Mouse (Mus musculus): ENCODE measurements around the gene Coro1c. TPM values are rescaled to one million over a fixed set of nuclear protein-coding genes. Genes with fewer than 3 reads are reported as not detected.

Gene Coro1c
- polyA plus RNA-seq, 1 experiment: 202 TPM

DNA sequence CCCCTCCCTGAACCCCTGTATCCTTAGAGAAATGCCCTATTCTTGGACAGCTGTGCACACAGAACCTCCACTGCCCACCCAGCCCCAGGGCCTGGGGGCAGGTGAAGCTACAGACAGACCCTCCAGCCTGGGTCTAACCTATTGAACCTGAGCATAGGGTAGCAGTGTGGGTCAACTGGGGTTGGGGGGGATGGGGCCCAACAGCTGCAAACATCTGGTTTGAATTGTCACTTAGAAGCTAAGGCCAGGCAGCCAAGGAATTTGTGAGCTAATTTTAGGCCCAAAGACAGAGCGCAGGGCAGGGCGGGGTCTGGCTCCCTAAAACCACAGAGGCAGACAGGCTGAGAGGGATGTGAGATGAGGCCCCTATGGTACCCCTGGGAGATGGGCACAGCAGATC, 100.4 kb downstream of the Coro1c start:
- TF ChIP-seq POLR2A (IDR thresholded peaks at IDR 0.05; ENCODE audit: borderline replicate concordance, extremely low read depth, insufficient read depth, insufficient read length, poor library complexity, severe bottlenecking): no peak
- no peak for TF ChIP-seq CTCF (IDR thresholded peaks at IDR 0.05; ENCODE audit: borderline replicate concordance, extremely low read depth, insufficient read depth, insufficient read length)
- no peak for DNase-seq (ENCODE audit: low read depth)

DNA sequence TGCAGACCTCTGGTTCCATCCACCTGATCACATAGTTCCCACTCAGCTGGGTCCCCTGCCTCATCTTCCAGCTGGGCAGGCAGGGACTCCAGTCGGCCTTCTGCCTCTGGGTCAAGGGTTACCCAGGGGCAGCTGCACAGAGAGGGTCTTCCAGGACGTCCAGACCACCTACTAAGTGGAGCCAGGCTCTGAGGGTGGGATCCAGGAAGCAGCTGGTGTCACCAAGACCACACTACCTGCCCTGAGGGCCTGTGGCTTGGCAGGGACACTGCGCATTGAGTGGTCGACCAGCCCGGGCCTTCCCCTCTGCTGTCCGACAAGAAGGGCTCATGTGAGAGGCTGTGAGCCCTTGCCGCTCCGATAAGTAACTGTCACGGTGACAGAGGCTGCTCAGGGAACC, 100.8 kb downstream of the Coro1c start:
- TF ChIP-seq POLR2A (IDR thresholded peaks at IDR 0.05; ENCODE audit: borderline replicate concordance, extremely low read depth, insufficient read depth, insufficient read length, poor library complexity, severe bottlenecking) (no peak), CTCF (IDR thresholded peaks at IDR 0.05; ENCODE audit: borderline replicate concordance, extremely low read depth, insufficient read depth, insufficient read length) (no peak)
- no peak for DNase-seq (ENCODE audit: low read depth)

- TF ChIP-seq POLR2A (IDR thresholded peaks at IDR 0.05; ENCODE audit: borderline replicate concordance, extremely low read depth, insufficient read depth, insufficient read length, poor library complexity, severe bottlenecking): no peak
- no peak for TF ChIP-seq CTCF (IDR thresholded peaks at IDR 0.05; ENCODE audit: borderline replicate concordance, extremely low read depth, insufficient read depth, insufficient read length)
- no peak for DNase-seq (ENCODE audit: low read depth)
Observed at GRCm38 (mm10) chr5:113806414-113806813, 102.1 kb downstream of the Coro1c start.

GRCm38 (mm10) chr5:113805301-113805700, 103.3 kb downstream of the Coro1c start:
- TF ChIP-seq CTCF (IDR thresholded peaks at IDR 0.05; ENCODE audit: borderline replicate concordance, extremely low read depth, insufficient read depth, insufficient read length) (no peak), POLR2A (IDR thresholded peaks at IDR 0.05; ENCODE audit: borderline replicate concordance, extremely low read depth, insufficient read depth, insufficient read length, poor library complexity, severe bottlenecking) (no peak)
- DNase-seq (ENCODE audit: low read depth): no peak

DNA sequence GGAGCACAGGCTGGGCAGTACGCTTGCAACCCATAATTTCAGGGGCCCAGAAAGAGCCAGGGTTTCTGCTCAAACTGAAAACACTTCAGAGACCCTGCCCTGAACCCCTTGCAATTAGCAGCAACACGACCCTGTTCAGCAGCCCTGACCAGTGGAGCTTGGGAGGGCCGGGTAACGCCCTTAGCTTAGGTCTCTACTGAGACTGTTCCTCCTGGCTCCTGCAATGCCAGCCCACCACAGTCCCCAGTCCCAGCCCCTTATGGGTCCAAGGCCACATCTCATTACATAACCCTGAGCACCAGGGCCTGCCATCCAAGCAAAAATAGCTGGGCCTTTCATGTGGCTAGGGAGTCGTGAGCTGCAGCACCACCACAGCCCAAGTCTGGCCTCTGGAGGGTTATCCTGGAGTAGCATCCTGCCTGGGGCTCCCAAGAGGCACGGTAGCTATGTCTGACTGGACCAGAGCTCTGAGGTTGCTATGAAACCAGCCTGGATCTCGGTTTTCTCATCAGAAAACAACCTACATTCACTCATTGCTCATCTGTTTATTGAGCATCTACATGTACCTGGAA, 104.1 kb downstream of the Coro1c start:
- no peak for DNase-seq (ENCODE audit: low read depth)
- TF ChIP-seq CTCF (IDR thresholded peaks at IDR 0.05; ENCODE audit: borderline replicate concordance, extremely low read depth, insufficient read depth, insufficient read length) (no peak), POLR2A (IDR thresholded peaks at IDR 0.05; ENCODE audit: borderline replicate concordance, extremely low read depth, insufficient read depth, insufficient read length, poor library complexity, severe bottlenecking) (no peak)

DNA sequence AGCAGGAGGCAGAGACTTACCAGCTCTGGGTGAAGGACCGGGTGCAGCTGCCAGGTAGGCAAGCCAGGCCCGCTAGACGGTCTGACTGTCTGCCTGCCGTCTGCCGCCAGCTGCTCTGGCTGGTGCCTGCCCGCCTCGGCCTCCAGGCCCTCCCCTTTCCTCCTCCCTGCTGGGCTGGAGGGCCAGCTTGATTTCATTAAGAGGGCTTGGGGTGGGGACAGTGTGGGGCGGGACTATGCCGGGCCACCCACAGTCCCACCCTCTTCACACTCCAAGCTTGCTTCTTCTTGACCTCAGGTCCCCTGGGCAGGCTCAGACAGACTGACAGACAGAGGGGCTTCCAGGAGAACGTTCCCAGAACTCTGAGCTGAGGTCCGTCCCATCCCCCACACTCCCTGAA, 108.3 kb downstream of the Coro1c start, which contains the start of gene Tmem119:
TSS of gene Tmem119 (minus strand) at position 237 of the 400 bp plus-strand sequence.
- no peak for TF ChIP-seq POLR2A (IDR thresholded peaks at IDR 0.05; ENCODE audit: borderline replicate concordance, extremely low read depth, insufficient read depth, insufficient read length, poor library complexity, severe bottlenecking)
- TF ChIP-seq CTCF (IDR thresholded peaks at IDR 0.05; ENCODE audit: borderline replicate concordance, extremely low read depth, insufficient read depth, insufficient read length): no peak
- DNase-seq (ENCODE audit: low read depth): peak; percentile 78

DNA sequence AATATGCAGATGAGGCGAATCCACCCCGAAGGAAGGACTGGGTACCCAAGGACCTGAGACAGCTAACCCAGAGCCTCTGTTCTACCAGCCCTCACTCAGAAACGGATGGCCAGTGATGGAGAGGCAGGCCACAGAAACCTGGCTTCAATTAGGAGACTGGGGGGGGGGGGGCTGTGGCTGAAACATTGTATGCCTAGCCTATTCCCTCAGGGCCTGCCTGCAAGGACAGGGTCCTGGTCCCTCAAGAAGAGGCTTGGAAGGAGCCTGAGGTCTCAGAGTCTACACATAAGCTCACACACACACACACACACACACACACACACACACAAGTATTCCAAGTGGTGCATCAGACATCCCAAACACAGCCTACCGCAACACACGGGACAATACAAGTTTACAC, 108.9 kb downstream of the Coro1c start:
- TF ChIP-seq POLR2A (IDR thresholded peaks at IDR 0.05; ENCODE audit: borderline replicate concordance, extremely low read depth, insufficient read depth, insufficient read length, poor library complexity, severe bottlenecking) (no peak), CTCF (IDR thresholded peaks at IDR 0.05; ENCODE audit: borderline replicate concordance, extremely low read depth, insufficient read depth, insufficient read length) (no peak)
- DNase-seq (ENCODE audit: low read depth): no peak

DNA sequence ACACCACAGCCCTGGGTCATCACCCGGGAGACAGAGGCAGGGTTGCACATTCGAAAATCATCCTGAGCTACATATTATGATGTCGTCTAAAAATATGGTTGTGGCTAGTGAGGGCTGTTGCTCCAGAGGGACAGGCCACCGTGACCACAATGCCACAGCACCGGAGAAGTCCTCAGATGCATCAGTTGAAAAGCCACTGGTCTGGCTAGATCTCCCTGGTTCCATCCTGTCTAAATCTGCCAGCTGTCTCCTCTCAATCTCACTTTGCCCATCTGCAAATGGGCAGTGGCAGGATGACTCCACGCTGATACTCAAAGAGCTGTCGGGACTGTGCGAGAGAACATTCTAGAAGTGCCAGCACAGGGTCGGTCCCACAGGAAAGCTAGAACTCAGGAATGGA, 110.0 kb downstream of the Coro1c start:
- no peak for TF ChIP-seq CTCF (IDR thresholded peaks at IDR 0.05; ENCODE audit: borderline replicate concordance, extremely low read depth, insufficient read depth, insufficient read length)
- TF ChIP-seq POLR2A (IDR thresholded peaks at IDR 0.05; ENCODE audit: borderline replicate concordance, extremely low read depth, insufficient read depth, insufficient read length, poor library complexity, severe bottlenecking): no peak
- DNase-seq (ENCODE audit: low read depth): no peak

DNA sequence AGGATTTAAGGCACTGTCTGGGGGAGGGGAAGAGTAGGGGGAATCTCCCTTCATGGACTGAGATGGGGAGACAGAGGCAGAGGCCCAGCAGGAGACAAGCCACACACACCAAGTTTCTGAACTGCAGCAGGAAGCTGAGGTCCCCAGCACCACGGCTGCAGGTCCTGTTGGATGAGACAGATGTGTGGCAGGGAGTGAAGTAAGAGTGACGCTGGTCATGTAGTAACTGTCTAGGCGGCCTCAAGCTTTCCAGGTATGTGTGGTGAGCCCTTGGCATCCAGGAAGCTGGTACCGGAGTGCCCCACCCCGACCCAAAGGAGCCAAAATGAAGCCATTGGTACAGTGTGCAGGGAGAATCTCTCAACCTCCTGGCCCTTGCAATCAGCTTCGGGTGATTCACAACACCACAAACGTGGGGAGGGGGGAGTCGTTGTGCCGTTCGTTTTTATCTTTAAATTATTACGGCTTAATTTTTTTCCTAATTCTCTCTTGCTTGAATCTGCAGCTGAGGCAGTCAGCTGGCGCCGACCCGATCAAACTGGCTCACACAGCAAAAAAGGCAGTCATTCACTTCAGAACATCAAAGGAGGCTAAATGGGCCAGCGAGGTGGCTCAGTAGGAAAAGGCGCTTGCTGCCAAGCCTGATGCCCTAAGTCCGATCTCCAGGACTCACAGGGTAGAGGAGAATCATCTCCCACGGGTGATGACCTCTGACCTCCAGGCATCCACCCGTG, 111.2 kb downstream of the Coro1c start:
- TF ChIP-seq POLR2A (IDR thresholded peaks at IDR 0.05; ENCODE audit: borderline replicate concordance, extremely low read depth, insufficient read depth, insufficient read length, poor library complexity, severe bottlenecking) (no peak), CTCF (IDR thresholded peaks at IDR 0.05; ENCODE audit: borderline replicate concordance, extremely low read depth, insufficient read depth, insufficient read length) (no peak)
- peak; percentile 18 for DNase-seq (ENCODE audit: low read depth)

DNA sequence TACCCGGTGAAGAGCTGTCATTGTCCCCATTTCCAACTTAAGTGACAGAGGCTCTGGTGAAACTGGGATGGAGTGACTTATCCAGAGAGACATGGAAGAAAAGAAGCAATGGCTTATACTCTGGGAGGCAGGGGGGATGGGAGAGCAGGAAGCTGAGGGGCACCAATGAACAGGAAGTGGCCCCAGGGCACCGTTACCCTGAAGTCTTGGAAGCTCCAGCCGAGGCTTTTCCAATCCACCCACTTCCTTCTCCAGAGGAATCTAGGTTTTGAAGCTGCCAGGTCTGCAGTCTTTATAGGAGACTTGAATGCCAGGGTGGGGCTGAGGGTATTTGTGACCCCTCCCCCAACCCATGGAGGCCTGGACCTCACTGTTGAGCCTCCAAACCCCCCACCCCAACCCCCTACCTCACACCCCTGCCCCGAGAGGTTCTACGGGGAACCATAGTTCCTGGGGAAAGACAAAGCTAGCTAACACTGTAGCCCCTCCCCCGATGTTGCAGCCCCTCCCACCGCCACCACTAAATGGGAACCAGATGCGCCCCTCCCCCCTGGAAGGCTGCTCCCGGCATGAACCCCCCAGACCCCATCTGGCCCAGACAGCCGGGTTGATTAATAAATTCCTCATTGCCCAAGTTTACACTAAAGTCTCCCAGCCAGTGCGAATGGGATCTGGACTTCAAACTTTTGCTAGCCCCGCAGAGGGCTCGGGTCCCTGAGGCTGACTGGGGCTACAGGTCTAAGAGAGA, 112.0 kb downstream of the Coro1c start:
- DNase-seq (ENCODE audit: low read depth): peak; percentile 24
- no peak for TF ChIP-seq CTCF (IDR thresholded peaks at IDR 0.05; ENCODE audit: borderline replicate concordance, extremely low read depth, insufficient read depth, insufficient read length)
- TF ChIP-seq POLR2A (IDR thresholded peaks at IDR 0.05; ENCODE audit: borderline replicate concordance, extremely low read depth, insufficient read depth, insufficient read length, poor library complexity, severe bottlenecking): no peak

Other genes with a start within 250 kb of the Coro1c start
- not detected in 2 replicates for gene 1700069L16Rik, start 184.0 kb downstream of the Coro1c start, polyA plus RNA-seq (2012; rRNA removed)
- 4.6 and 6.4 TPM in 2 replicates for gene Ficd, start 173.0 kb downstream of the Coro1c start, polyA plus RNA-seq (2012; rRNA removed)
- gene Sart3, start 136.2 kb downstream of the Coro1c start, polyA plus RNA-seq (2012; rRNA removed): 48.2 and 63.5 TPM in 2 replicates
- 71.7 and 92.1 TPM in 2 replicates for gene Iscu, start 136.0 kb downstream of the Coro1c start, polyA plus RNA-seq (2012; rRNA removed)
- 3.6 and 8.1 TPM in 2 replicates for gene Tmem119, start 108.2 kb downstream of the Coro1c start, polyA plus RNA-seq (2012; rRNA removed)
- gene Selplg, start 76.1 kb downstream of the Coro1c start, polyA plus RNA-seq (2012; rRNA removed): 0.88 and 1.3 TPM in 2 replicates
- 12.2 and 19.2 TPM in 2 replicates for gene Ssh1, start 85.1 kb upstream of the Coro1c start, polyA plus RNA-seq (2012; rRNA removed)
- not detected in 2 replicates for gene Dao, start 94.9 kb upstream of the Coro1c start, polyA plus RNA-seq (2012; rRNA removed)
- 40.0 and 41.6 TPM in 2 replicates for gene Usp30, start 156.7 kb upstream of the Coro1c start, polyA plus RNA-seq (2012; rRNA removed)
- 70.1 and 81.5 TPM in 2 replicates for gene Svop, start 182.8 kb upstream of the Coro1c start, polyA plus RNA-seq (2012; rRNA removed)
- gene Alkbh2, start 219.5 kb upstream of the Coro1c start, polyA plus RNA-seq (2012; rRNA removed): 7.9 and 14.0 TPM in 2 replicates
- 8.8 and 16.4 TPM in 2 replicates for gene Ung, start 221.6 kb upstream of the Coro1c start, polyA plus RNA-seq (2012; rRNA removed)
- gene Acacb, start 237.8 kb upstream of the Coro1c start, polyA plus RNA-seq (2012; rRNA removed): 2.4 and 5.3 TPM in 2 replicates